Mouse (Mus musculus) thymus, adult 2 months (tissue): ENCODE measurements around the gene Slc35e2.

Experiments
- CTCF ChIP-seq: fragments of 200-500 bp; IDR thresholded peaks from 2 replicates; pipeline ENCODE4 v1.5.1; 2012; ENCODE audit warnings: mild to moderate bottlenecking, control low read depth, low read length, moderate library complexity, borderline replicate concordance; ENCODE audit not compliant: control insufficient read depth, poor library complexity, insufficient read depth; ENCODE audit errors: extremely low read depth
- POLR2A ChIP-seq: fragments of 200-500 bp; IDR thresholded peaks from 2 replicates; pipeline ENCODE4 v1.6.1; 2012; ENCODE audit warnings: mild to moderate bottlenecking, low read length, control low read depth, moderate library complexity; ENCODE audit not compliant: control insufficient read depth, poor library complexity, insufficient read depth; ENCODE audit errors: extremely low read depth

DNA sequence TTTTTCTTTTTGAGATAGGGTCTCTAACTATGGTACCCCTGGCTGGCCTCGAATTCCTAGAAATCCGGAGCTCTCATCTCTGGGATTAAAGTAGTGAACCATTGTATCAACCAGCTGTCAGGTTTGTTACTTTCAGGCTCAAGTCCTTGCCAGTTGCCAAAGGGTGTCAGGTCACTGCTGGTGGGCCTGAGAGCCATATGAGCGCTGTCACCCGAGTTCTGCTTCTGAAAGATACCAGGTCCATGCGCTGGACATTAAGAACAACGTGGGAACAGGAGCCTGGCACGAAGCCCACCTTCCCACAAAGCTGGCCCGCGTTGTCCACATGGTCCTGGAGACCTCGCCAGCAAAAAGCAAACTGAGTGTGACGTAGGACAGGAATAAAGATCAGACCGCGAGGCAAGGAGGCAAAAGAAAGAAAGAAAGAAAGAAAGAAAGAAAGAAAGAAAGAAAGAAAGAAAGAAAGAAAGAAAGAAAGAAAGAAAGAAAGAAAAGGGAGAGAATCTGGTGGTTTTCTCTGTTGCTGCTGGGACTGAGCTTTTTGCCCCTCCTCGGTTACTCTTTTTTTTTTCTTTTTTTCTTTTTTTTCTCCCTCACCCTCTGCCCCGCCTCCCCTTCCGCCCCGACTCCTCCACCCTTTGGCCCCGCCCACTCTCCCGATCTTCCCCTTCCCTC is 38.4 kb upstream of the Slc35e2 start:
- TF ChIP-seq CTCF: no peak
- no peak for TF ChIP-seq POLR2A
